Mouse (Mus musculus) intestine, embryonic 14.5 days (tissue): ENCODE measurements at regions not wholly inside any gene's neighbourhood (a gene's known extent, or its start where the extent isn't known, plus 50 kb on each side); places are given as distances from the start of the nearest gene placed in this dataset.

Experiments
- ATAC-seq: fragments of 200-750 bp; cut with Nextera tagmentation; replicated peaks from 2 replicates; pipeline ENCODE4 v1.8.0; 2017; ENCODE audit warnings: low read depth, moderate number of reproducible peaks, moderate TSS enrichment, moderate library complexity; ENCODE audit not compliant: low FRiP score, low TSS enrichment
- DNase-seq: peaks from one replicate; pipeline ENCODE4 v3.0.0-alpha.2; 2018; ENCODE audit warnings: low spot score
- H3K27ac ChIP-seq: fragments of 300-500 bp; sonication (generic); 2 replicates; pipeline ENCODE4 v1.5.1; 2014; ENCODE audit warnings: low read depth, mild to moderate bottlenecking, control low read depth
- H3K27me3 ChIP-seq: fragments of 300-500 bp; sonication (generic); replicated peaks from 2 replicates; pipeline ENCODE4 v1.6.1; 2014; ENCODE audit warnings: low read length, control low read depth; ENCODE audit not compliant: control insufficient read depth, insufficient read depth
- H3K36me3 ChIP-seq: fragments of 300-500 bp; sonication (generic); 2 replicates; pipeline ENCODE4 v1.6.1; 2014; ENCODE audit warnings: low read length, control low read depth; ENCODE audit not compliant: control insufficient read depth, insufficient read depth
- H3K4me1 ChIP-seq: fragments of 300-500 bp; sonication (generic); replicated peaks from 2 replicates; pipeline ENCODE4 v1.6.1; 2014; ENCODE audit warnings: low read length, control low read depth, mixed read lengths; ENCODE audit not compliant: control insufficient read depth, insufficient read depth
- H3K4me2 ChIP-seq: fragments of 300-500 bp; sonication (generic); 2 replicates; pipeline ENCODE4 v1.6.1; 2014; ENCODE audit warnings: low read length
- H3K4me3 ChIP-seq: fragments of 300-500 bp; sonication (generic); 2 replicates; pipeline ENCODE4 v1.5.1; 2014; ENCODE audit warnings: low read depth, low read length, control low read depth, mixed read lengths
- H3K9ac ChIP-seq: fragments of 300-500 bp; sonication (generic); 2 replicates; pipeline ENCODE4 v1.6.1; 2014; ENCODE audit warnings: mild to moderate bottlenecking, low read length
- H3K9me3 ChIP-seq: fragments of 300-500 bp; sonication (generic); 2 replicates; pipeline ENCODE4 v1.6.1; 2016; ENCODE audit warnings: low read length, control low read depth; ENCODE audit not compliant: control insufficient read depth
- WGBS: fragments of 180-500 bp; shearing (Covaris S2); extraction: QIAGEN DNeasy Blood & Tissue Kit; methylation state at CpG from one replicate; pipeline ENCODE4 v1.1.7; 2014; 5-methylcytosine and 5-hydroxymethylcytosine counted together

DNA sequence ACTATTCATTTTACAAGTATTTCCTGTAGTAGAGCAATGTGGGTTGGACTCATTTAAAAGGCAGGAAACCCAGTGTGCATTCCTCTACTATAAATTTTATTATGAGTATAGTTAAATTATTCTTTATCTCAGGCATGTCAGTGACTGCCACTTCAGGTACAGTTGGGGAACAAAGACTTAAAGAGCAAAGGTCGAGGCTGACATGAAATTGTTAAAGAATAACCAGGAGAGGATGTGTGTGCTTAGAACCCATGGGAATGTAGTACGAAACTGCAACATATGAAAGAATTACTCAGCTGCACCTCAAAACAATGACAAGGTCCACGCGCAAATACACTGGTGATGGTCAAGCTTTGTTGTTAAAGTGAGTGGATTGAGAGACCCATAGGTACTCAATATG lies 1583.4 kb upstream of the Slc10a2 start:
- no peaks in the 10 kb centered on the region for H3K9me3 ChIP-seq
- ATAC-seq (no peak), DNase-seq (no peak)
- H3K27me3 ChIP-seq = no peaks in the 10 kb centered on the region
- no peak overlapping the region for H3K27ac ChIP-seq
- H3K4me2 ChIP-seq = no peak overlapping the region
- no peak overlapping the region for H3K4me3 ChIP-seq
- no peaks in the 10 kb centered on the region for H3K36me3 ChIP-seq
- no peaks in the 10 kb centered on the region for H3K4me1 ChIP-seq
- 79% methylated on average over 4 of the region's 4 CpGs for WGBS
- H3K9ac ChIP-seq = no peak overlapping the region

DNA sequence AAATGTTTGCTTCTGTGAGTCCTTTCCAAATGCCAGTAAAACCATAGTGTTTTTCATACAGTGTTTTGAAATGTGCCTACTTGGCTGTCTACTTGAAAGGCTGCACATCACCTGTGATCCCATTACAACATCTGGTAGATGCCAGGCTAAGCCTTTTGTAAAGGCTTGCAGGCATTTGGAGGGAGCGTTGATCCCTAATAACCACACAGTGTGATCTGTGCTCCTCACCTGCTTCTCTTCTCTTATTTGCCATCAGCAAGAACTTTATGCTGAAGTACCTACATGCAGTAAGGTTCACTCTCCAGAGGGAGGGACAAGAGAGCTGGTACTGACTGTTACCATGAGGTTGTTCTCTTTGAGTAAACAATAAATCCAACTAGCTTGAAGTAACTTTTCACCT lies 1553.7 kb upstream of the Slc10a2 start:
- WGBS = 91% methylated on average over 1 of the region's 1 CpGs

GRCm38 (mm10) chr8:6657451-6657990 lies 1552.4 kb upstream of the Slc10a2 start:
- no peak overlapping the region for H3K4me2 ChIP-seq
- no peaks in the 10 kb centered on the region for H3K27me3 ChIP-seq
- no peaks in the 10 kb centered on the region for H3K9me3 ChIP-seq
- no peak for DNase-seq
- H3K36me3 ChIP-seq = no peaks in the 10 kb centered on the region
- no peaks in the 10 kb centered on the region for H3K4me1 ChIP-seq
- no peak for ATAC-seq
- H3K4me3 ChIP-seq = no peak overlapping the region
- WGBS = 77% methylated on average over 3 of the region's 3 CpGs
- no peak overlapping the region for H3K9ac ChIP-seq
- no peak overlapping the region for H3K27ac ChIP-seq

More for the DNA sequence above, 1553.7 kb upstream of the Slc10a2 start:
- Histone ChIP-seq H3K4me2 (no peak overlapping the region), H3K27ac (no peak overlapping the region), H3K27me3 (no peaks in the 10 kb centered on the region), H3K9me3 (no peaks in the 10 kb centered on the region), H3K4me1 (no peaks in the 10 kb centered on the region), H3K4me3 (no peak overlapping the region), H3K9ac (no peak overlapping the region), H3K36me3 (no peaks in the 10 kb centered on the region)
- ATAC-seq = no peak
- no peak for DNase-seq

- H3K36me3 ChIP-seq = no peaks in the 10 kb centered on the region
- H3K4me1 ChIP-seq = no peaks in the 10 kb centered on the region
- DNase-seq = no peak
- no peak overlapping the region for H3K4me3 ChIP-seq
- H3K27me3 ChIP-seq = no peaks in the 10 kb centered on the region
- H3K9me3 ChIP-seq = no peaks in the 10 kb centered on the region
- no peak overlapping the region for H3K9ac ChIP-seq
- ATAC-seq = no peak
- no peak overlapping the region for H3K4me2 ChIP-seq
- no peak overlapping the region for H3K27ac ChIP-seq
These were observed 1547.0 kb upstream of the Slc10a2 start for GRCm38 (mm10) chr8:6652180-6652579.

GRCm38 (mm10) chr8:6648083-6648482 lies 1542.9 kb upstream of the Slc10a2 start:
- no peak overlapping the region for H3K27ac ChIP-seq
- no peaks in the 10 kb centered on the region for H3K4me1 ChIP-seq
- H3K27me3 ChIP-seq = no peaks in the 10 kb centered on the region
- no peak overlapping the region for H3K4me2 ChIP-seq
- no peak overlapping the region for H3K9ac ChIP-seq
- DNase-seq = no peak
- ATAC-seq = no peak
- H3K4me3 ChIP-seq = no peak overlapping the region
- H3K36me3 ChIP-seq = no peaks in the 10 kb centered on the region
- no peaks in the 10 kb centered on the region for H3K9me3 ChIP-seq

- Histone ChIP-seq H3K9me3 (no peaks in the 10 kb centered on the region), H3K27me3 (no peaks in the 10 kb centered on the region), H3K9ac (no peak overlapping the region), H3K4me3 (no peak overlapping the region), H3K27ac (no peak overlapping the region), H3K36me3 (no peaks in the 10 kb centered on the region), H3K4me2 (no peak overlapping the region), H3K4me1 (no peaks in the 10 kb centered on the region)
- no peak for DNase-seq
- 90% methylated on average over 5 of the region's 5 CpGs for WGBS
- ATAC-seq = no peak
These were observed 1540.3 kb upstream of the Slc10a2 start for GRCm38 (mm10) chr8:6645287-6645957.

DNA sequence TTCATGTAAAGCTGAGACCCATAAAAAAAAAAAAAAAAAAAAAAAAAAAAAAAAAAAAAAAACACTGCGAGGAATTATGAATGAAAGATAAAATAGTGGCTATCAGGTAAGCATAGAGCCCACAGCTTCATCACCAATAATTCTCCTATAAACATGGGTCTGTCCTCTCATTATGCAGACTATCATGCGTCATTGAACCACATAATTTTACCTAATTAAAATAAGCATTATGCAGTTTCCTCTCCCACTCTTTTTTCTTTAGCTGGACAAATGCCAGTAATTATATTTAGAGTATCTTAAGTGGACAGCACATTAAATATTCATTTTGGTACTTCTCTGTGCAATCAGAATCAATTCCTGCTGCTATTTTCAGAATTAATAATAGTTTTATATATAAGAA lies 1539.2 kb upstream of the Slc10a2 start:
- Histone ChIP-seq H3K27ac (no peak overlapping the region), H3K36me3 (no peaks in the 10 kb centered on the region), H3K9ac (no peak overlapping the region), H3K4me3 (no peak overlapping the region), H3K4me1 (no peaks in the 10 kb centered on the region), H3K27me3 (no peaks in the 10 kb centered on the region), H3K4me2 (no peak overlapping the region), H3K9me3 (no peaks in the 10 kb centered on the region)
- WGBS = 94% methylated on average over 2 of the region's 2 CpGs
- no peak for ATAC-seq
- DNase-seq = no peak

DNA sequence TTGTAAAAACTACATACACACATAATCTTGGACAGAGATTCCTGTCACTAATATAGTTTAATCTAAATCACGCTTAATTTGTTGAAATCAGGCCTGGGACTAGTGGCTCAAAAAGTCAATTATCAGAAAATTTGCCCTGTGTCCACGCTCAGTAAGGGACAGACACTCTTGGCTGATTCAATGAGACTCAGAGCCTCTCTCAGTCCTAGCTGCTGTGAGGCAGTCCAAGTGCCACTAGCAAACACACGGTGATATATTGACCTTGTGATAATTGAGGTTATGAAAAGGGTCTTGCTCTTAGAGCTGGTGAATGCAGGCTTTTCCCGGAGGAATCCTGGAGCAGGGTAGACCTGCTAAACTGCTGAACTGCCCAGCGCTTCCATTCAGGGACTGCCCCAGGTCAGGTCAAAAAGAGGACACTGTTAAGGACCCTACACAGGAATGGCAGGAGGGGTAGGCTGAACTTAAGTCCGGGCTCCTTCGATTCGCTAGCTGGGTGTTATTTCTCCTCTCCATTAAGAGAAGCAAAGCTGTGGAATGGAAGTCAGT lies 1521.9 kb upstream of the Slc10a2 start:
- Histone ChIP-seq H3K4me1 (no peaks in the 10 kb centered on the region), H3K9me3 (no peaks in the 10 kb centered on the region), H3K36me3 (no peaks in the 10 kb centered on the region), H3K4me2 (no peak overlapping the region), H3K9ac (no peak overlapping the region), H3K27me3 (no peaks in the 10 kb centered on the region), H3K27ac (no peak overlapping the region), H3K4me3 (no peak overlapping the region)
- ATAC-seq (no peak), DNase-seq (no peak)
- 51% methylated on average over 8 of the region's 8 CpGs for WGBS

- Histone ChIP-seq H3K36me3 (no peaks in the 10 kb centered on the region), H3K27me3 (no peaks in the 10 kb centered on the region), H3K4me1 (no peaks in the 10 kb centered on the region), H3K9me3 (no peaks in the 10 kb centered on the region), H3K9ac (no peak overlapping the region), H3K27ac (no peak overlapping the region), H3K4me2 (no peak overlapping the region), H3K4me3 (no peak overlapping the region)
- no peak for DNase-seq
- 77% methylated on average over 2 of the region's 2 CpGs for WGBS
- no peak for ATAC-seq
These were observed 1503.7 kb upstream of the Slc10a2 start for GRCm38 (mm10) chr8:6608891-6609290.
